Mouse (Mus musculus) ES-Bruce4 (cell line): ENCODE measurements around the gene Prelp. TPM values are rescaled to one million over a fixed set of nuclear protein-coding genes. Genes with fewer than 3 reads are reported as not detected.

Experiments used
- H3K27ac ChIP-seq: 2 replicates; pipeline ENCODE4 v1.5.1; 2012; ENCODE audit warnings: low read length, inconsistent platforms; ENCODE audit not compliant: insufficient read depth
- H3K27me3 ChIP-seq: 2 replicates; pipeline ENCODE4 v1.6.1; 2012; ENCODE audit warnings: mild to moderate bottlenecking, low read length, inconsistent platforms; ENCODE audit not compliant: control insufficient read depth, poor library complexity, insufficient read depth, severe bottlenecking
- H3K36me3 ChIP-seq: 2 replicates; pipeline ENCODE4 v1.6.1; 2012; ENCODE audit warnings: inconsistent platforms, mild to moderate bottlenecking, low read length, moderate library complexity; ENCODE audit not compliant: control insufficient read depth, poor library complexity, insufficient read depth, severe bottlenecking
- H3K4me1 ChIP-seq: one replicate; pipeline ENCODE4 v1.8.1; 2011; ENCODE audit warnings: low read length; ENCODE audit not compliant: control insufficient read depth, insufficient read depth
- H3K4me3 ChIP-seq: 2 replicates; pipeline ENCODE4 v1.5.1; 2011; ENCODE audit warnings: low read depth, mild to moderate bottlenecking, low read length
- H3K9ac ChIP-seq: 2 replicates; pipeline ENCODE4 v1.6.1; 2012; ENCODE audit warnings: low read depth, mild to moderate bottlenecking, inconsistent platforms; ENCODE audit not compliant: poor library complexity, severe bottlenecking
- H3K9me3 ChIP-seq: replicated peaks from 2 replicates; pipeline ENCODE4 v1.6.1; 2012; ENCODE audit warnings: mild to moderate bottlenecking, low read length, inconsistent platforms; ENCODE audit not compliant: control insufficient read depth, poor library complexity, insufficient read depth, severe bottlenecking
- CTCF ChIP-seq: IDR thresholded peaks from one replicate; pipeline ENCODE4 v1.8.1; 2011; ENCODE audit warnings: low read depth, low read length
- EP300 ChIP-seq: IDR thresholded peaks from 2 replicates; pipeline ENCODE4 v1.6.1; 2011; ENCODE audit warnings: low read depth, low read length; ENCODE audit not compliant: insufficient read depth
- POLR2A ChIP-seq: IDR thresholded peaks from one replicate; pipeline ENCODE4 v1.8.1; 2011; ENCODE audit warnings: low read length; ENCODE audit not compliant: insufficient read depth
- polyA plus RNA-seq: library from polyadenylated mRNA; stranded (reverse); fragments of >200 nt; gene quantifications from 2 replicates; pipeline ENCODE4 v1.2.4, GENCODE M21; 2011; ENCODE audit warnings: low read depth; ENCODE audit not compliant: missing spikeins, insufficient read depth, insufficient read length

Gene Prelp
- polyA plus RNA-seq, 1 experiment: not detected

- Histone ChIP-seq H3K27me3 (no peaks in the 10 kb centered on the region), H3K36me3 (no peaks in the 10 kb centered on the region), H3K27ac (no peak overlapping the region), H3K9me3 (no peaks in the 10 kb centered on the region), H3K4me1 (no peaks in the 10 kb centered on the region), H3K9ac (no peak overlapping the region), H3K4me3 (no peak overlapping the region)
- TF ChIP-seq POLR2A (no peak), CTCF (no peak), EP300 (no peak)
Measured at GRCm38 (mm10) chr1:133925223-133925622, 4.0 kb upstream of the Prelp start.

GRCm38 (mm10) chr1:133924141-133924875 lies 3.1 kb upstream of the Prelp start:
- H3K27me3 ChIP-seq: no peaks in the 10 kb centered on the region
- no peaks in the 10 kb centered on the region for H3K9me3 ChIP-seq
- no peaks in the 10 kb centered on the region for H3K36me3 ChIP-seq
- no peak overlapping the region for H3K9ac ChIP-seq
- H3K27ac ChIP-seq: no peak overlapping the region
- H3K4me1 ChIP-seq: no peaks in the 10 kb centered on the region
- peak overlapping the region; percentile 63 for H3K4me3 ChIP-seq
- TF ChIP-seq CTCF: no peak
- TF ChIP-seq POLR2A: no peak
- TF ChIP-seq EP300: no peak

- no peak overlapping the region for H3K4me3 ChIP-seq
- TF ChIP-seq POLR2A (no peak), EP300 (no peak), CTCF (no peak)
- no peaks in the 10 kb centered on the region for H3K27me3 ChIP-seq
- H3K36me3 ChIP-seq: no peaks in the 10 kb centered on the region
- no peaks in the 10 kb centered on the region for H3K4me1 ChIP-seq
- H3K9me3 ChIP-seq: no peaks in the 10 kb centered on the region
- no peak overlapping the region for H3K27ac ChIP-seq
- no peak overlapping the region for H3K9ac ChIP-seq
Measured at GRCm38 (mm10) chr1:133923071-133923470, 1.9 kb upstream of the Prelp start.

- Histone ChIP-seq H3K36me3 (no peaks in the 10 kb centered on the region), H3K9ac (no peak overlapping the region), H3K27ac (no peak overlapping the region)
Measured at GRCm38 (mm10) chr1:133920876-133921275, 338 bp downstream of the Prelp start.

GRCm38 (mm10) chr1:133920401-133920800 lies 813 bp downstream of the Prelp start:
- no peaks in the 10 kb centered on the region for H3K4me1 ChIP-seq
- H3K9ac ChIP-seq: no peak overlapping the region
- H3K27me3 ChIP-seq: no peaks in the 10 kb centered on the region
- no peak overlapping the region for H3K4me3 ChIP-seq
- no peaks in the 10 kb centered on the region for H3K36me3 ChIP-seq
- TF ChIP-seq EP300 (no peak), POLR2A (no peak), CTCF (no peak)
- no peak overlapping the region for H3K27ac ChIP-seq
- no peaks in the 10 kb centered on the region for H3K9me3 ChIP-seq

More at GRCm38 (mm10) chr1:133920876-133921275, 338 bp downstream of the Prelp start:
- TF ChIP-seq POLR2A (no peak), EP300 (no peak), CTCF (no peak)
- Histone ChIP-seq H3K4me3 (no peak overlapping the region), H3K9me3 (no peaks in the 10 kb centered on the region), H3K27me3 (no peaks in the 10 kb centered on the region), H3K4me1 (no peaks in the 10 kb centered on the region)

- Histone ChIP-seq H3K4me3 (no peak overlapping the region), H3K9ac (no peak overlapping the region), H3K27me3 (no peaks in the 10 kb centered on the region), H3K9me3 (no peaks in the 10 kb centered on the region), H3K4me1 (no peaks in the 10 kb centered on the region), H3K36me3 (no peaks in the 10 kb centered on the region), H3K27ac (no peak overlapping the region)
- TF ChIP-seq POLR2A (no peak), EP300 (no peak), CTCF (no peak)
Measured at GRCm38 (mm10) chr1:133918088-133918470, 3.1 kb downstream of the Prelp start.
